Comparison of ENCODE assay signal across 19 mouse cellular contexts in genomic region chr10:52033729-52034128, GRCm38 (mm10). TPM values are rescaled to one million over a fixed set of nuclear protein-coding genes. Genes with fewer than 3 reads are reported as not detected.
DNase-seq lines count a peak whose midpoint lies in the region; TF ChIP-seq lines count a peak whose summit lies in the region.
"Had no signal": no experiment of that assay in that cellular context is flagged by ENCODE, and none has a peak within 500 bp of the region (broad histone marks: within the 10 kb centered on the region; RNA-seq: fewer than 3 reads in every experiment).

No protein-coding gene starts in this region.

- no peaks in the 10 kb centered on the region for H3K36me3 ChIP-seq in myocyte (ENCODE audit: control insufficient read depth, insufficient read depth)
- H3K36me3 ChIP-seq: embryonic facial prominence, embryonic 10.5 days; embryonic facial prominence, embryonic 12.5 days; forebrain, embryonic 12.5 days had no signal

- H3K79me2 ChIP-seq in myocyte (ENCODE audit: control insufficient read depth, insufficient read depth): no peaks in the 10 kb centered on the region

- no peak overlapping the region for H3K4me2 ChIP-seq in myocyte (ENCODE audit: low read depth)
- H3K4me2 ChIP-seq: embryonic facial prominence, embryonic 12.5 days; forebrain, embryonic 12.5 days had no signal

- DNase-seq in gastrocnemius, adult 2 months: no peak
- DNase-seq in gastrocnemius, postnatal 25 days: no peak
- DNase-seq in brain, embryonic 14.5 days (ENCODE audit: low read depth): peak; percentile 36
- DNase-seq in urinary bladder, adult 2 months (ENCODE audit: low spot score): no peak
- DNase-seq: adrenal gland, adult 2 months; adrenal gland, postnatal 10 days; adrenal gland, postnatal 25 days; cerebellum, adult 11-12 months; cerebellum, adult 2 months; cerebellum, adult 9-10 months; cerebellum, postnatal 10 days; cerebellum, postnatal 25 days; forebrain, postnatal 0 days had no signal

- no peak overlapping the region for H3ac ChIP-seq in myocyte (ENCODE audit: control insufficient read depth, insufficient read length)

- TF ChIP-seq POLR2A in brain, embryonic 14.5 days (IDR thresholded peaks at IDR 0.05; ENCODE audit: borderline replicate concordance, extremely low read depth, insufficient read depth, insufficient read length, poor library complexity, severe bottlenecking): no peak
- no peak for TF ChIP-seq POLR2A in myocyte (IDR thresholded peaks at IDR 0.05; ENCODE audit: insufficient read length, low read depth)

- H3K27me3 ChIP-seq in myocyte (ENCODE audit: control insufficient read depth, insufficient read depth, insufficient read length): no peaks in the 10 kb centered on the region

- H3K27ac ChIP-seq in gastrocnemius, adult 2 months: 0 out of 2 replicates have a peak overlapping the region, but pooled peaks have one; percentile 40
- H3K27ac ChIP-seq: embryonic facial prominence, embryonic 10.5 days; embryonic facial prominence, embryonic 12.5 days; forebrain, embryonic 12.5 days had no signal

- no peak overlapping the region for H3K4me3 ChIP-seq in gastrocnemius, adult 2 months
- no peak overlapping the region for H3K4me3 ChIP-seq in myocyte
- H3K4me3 ChIP-seq: embryonic facial prominence, embryonic 10.5 days; embryonic facial prominence, embryonic 12.5 days; forebrain, embryonic 12.5 days had no signal

- no peak for TF ChIP-seq CTCF in gastrocnemius, adult 2 months (IDR thresholded peaks at IDR 0.05)
- TF ChIP-seq CTCF in brain, embryonic 14.5 days (IDR thresholded peaks at IDR 0.05; ENCODE audit: borderline replicate concordance, extremely low read depth, insufficient read depth, insufficient read length): no peak

- intact Hi-C loops in gastrocnemius, adult 2 months (cut with DNase I): no loop called here

TF ChIP-seq in myocyte, 11 proteins besides CTCF, POLR2A, EP300 and RAD21:
- TF ChIP-seq TCF3 (IDR thresholded peaks at IDR 0.05; ENCODE audit: insufficient read length, low read depth) (no peak), SRF (IDR thresholded peaks at IDR 0.05; ENCODE audit: control insufficient read depth, insufficient read length, low read depth) (peak; percentile 87)
TF ChIP-seq in myocyte: peak in this region for 1.

RNA-seq across cellular contexts. Expression of gene Vgll2, which starts 11.4 kb away (rescaled TPM):
- total RNA-seq in gastrocnemius, adult 2 months (2021): 100 to 1,000 TPM in 1 of 2 experiments, 10 to 100 TPM in 1; 56.7 to 205 TPM
- 100 to 1,000 TPM in 1 of 2 experiments, 10 to 100 TPM in 1; 69.8 to 119 TPM for total RNA-seq in gastrocnemius, postnatal 25 days (2021)
- 1.8 and 4.6 TPM in 2 replicates for polyA plus RNA-seq in brain, embryonic 14.5 days (2012; rRNA removed)
- 23.1 TPM for polyA plus RNA-seq in myocyte (2012; fragmentation: generic; extraction: Trizol)
- 0.11 TPM in 1 of 2 replicates, not detected in the other for polyA plus RNA-seq in urinary bladder, adult 2 months (2012; rRNA removed)
- total RNA-seq: adrenal gland, adult 2 months; adrenal gland, postnatal 25 days; ES-E14; MEL had no signal
- polyA plus RNA-seq: cerebellum, adult 2 months had no signal
